Mouse (Mus musculus) left cerebral cortex, postnatal 10 days (tissue): Measurements from ENCODE around the gene Slc10a6. TPM values are rescaled to one million over a fixed set of nuclear protein-coding genes. Genes with fewer than 3 reads are reported as not detected.

Source experiments
- DNase-seq, 2 experiments: peaks; one replicate each; pipeline ENCODE4 v3.0.0; 2021 to 2022; ENCODE audit warnings: low spot score in 2 of 2, mixed read lengths in 1 of 2; ENCODE audit errors: extremely low spot score in 1 of 2
- intact Hi-C: fragments of 180-260 bp; cut with DNase I; formaldehyde crosslinking; loops from one replicate; pipeline ENCODE4 v1.15.1; 2025
- total RNA-seq, 2 experiments: library from RNA; stranded (reverse); gene quantifications; 2 replicates each; pipeline ENCODE4 v1.2.3; 2021

The Slc10a6 gene
- total RNA-seq, 2 experiments from 2014 or later = 0.15 TPM; not detected in 1

DNA sequence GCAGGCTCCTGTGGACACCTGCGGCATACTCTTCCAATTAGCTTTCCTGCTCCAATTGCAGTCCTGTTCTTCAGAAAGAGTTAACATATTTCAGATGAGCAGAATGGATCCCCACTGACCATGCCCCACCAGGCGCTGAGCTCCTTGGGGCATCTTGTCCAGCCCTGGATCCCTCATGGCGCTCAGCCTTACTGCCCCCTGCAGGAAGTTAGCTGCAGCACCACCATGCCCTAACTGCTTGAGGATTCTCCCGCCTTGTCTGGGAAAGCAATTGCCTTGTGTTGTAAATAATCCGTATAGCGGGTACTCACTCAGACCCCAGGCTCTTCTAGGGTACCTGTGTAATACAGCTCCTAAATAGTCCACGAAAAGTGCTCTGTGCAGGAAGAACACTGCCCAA, 42.0 kb downstream of the Slc10a6 start:
- intact Hi-C loops = no loop called here
- no peak for DNase-seq

DNA sequence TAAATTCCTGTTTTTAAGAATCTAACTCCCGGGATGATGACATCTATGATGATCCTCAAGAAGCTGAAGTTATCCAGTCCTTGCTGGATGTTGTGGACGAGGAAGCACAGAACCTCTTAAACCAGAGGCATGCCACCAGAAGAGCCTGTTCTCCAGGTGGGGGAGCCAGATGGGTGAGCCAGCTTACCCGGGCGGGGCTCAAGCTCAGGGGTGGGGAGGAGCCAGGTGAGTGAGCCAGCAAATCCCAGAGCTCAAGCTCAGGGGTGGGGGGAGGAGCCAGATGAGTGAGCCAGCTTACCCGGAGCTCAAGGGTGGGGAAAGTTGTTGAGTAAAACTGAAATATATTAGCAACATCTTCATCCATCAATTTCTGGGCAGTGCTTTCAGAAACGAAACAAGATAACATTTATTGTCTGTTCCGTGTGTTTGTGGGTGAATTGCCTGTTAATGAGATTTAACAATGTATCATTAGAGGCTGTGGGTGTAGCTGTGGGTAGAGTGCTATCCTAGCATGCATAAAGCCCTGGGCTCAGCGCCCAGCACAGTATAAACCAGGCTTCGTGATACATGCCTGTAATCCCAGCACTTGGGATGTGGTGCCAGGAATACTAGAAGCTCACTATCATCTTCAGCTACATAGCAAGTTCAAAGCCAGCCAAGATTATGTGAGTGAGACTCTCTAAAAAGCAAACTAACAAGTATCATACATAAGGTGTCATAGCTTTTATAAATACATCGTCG, 49.4 kb downstream of the Slc10a6 start:
- intact Hi-C loops = no loop called here
- DNase-seq = no peak

DNA sequence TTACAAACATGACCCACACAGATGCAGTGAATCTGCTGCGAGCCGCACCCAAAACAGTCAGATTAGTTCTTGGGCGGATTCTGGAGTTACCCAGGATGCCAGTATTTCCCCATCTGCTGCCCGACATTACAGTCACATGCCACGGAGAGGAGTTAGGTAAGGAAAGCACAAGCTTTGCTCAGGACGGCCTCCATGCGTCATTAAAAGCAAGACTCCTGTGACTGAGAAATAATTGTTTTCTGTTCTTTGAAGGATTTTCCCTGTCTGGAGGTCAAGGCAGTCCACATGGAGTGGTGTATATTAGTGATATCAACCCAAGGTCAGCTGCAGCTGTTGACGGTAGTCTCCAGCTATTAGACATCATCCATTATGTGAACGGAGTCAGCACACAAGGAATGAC, 59.8 kb downstream of the Slc10a6 start:
- intact Hi-C loops = no loop called here
- no peak for DNase-seq

DNA sequence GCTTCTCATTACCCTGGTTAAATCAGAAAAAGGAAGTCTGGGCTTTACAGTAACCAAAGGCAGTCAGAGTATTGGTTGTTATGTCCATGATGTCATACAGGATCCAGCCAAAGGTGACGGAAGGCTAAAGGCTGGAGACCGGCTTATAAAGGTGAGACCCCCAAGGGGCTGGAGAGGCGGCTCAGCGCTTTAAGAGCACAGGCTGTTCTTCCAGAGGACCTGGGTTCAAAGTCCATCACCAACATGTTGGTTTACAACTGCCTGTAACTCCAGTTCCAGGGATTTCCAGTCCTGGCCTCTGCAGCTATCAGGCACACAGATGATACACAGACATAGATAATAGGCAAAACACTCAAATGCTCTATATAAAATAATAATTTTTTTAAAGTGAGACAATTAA, 61.2 kb downstream of the Slc10a6 start:
- intact Hi-C loops = no loop called here
- DNase-seq = no peak

DNA sequence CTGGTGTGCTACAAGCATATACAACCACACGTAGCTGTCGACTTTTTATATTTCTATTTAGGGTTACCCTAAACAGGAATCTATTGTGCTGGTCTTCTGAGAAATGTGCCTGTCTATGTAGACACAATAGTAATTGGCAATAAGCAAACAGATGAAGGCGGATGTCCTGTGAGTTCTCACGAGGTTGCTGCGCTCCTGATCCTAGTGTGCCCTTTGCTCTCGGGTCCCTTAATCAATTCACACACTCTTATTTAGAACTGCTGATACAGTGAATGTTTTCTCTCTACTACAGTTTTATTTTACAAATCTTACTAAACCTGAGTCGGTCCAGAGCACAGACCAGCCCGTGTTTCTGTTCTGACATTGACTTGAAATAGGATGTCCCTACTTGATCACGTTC, 68.7 kb downstream of the Slc10a6 start:
- DNase-seq = no peak
- intact Hi-C loops = no loop called here

Other genes starting within 250 kb of the Slc10a6 start
- 1 to 10 TPM; 7.6 to 8.2 TPM for gene Ptpn13, start 204.2 kb downstream of the Slc10a6 start, total RNA-seq
- not detected for gene 1700016H13Rik, start 26.6 kb upstream of the Slc10a6 start, total RNA-seq
- gene Aff1, start 63.0 kb upstream of the Slc10a6 start, total RNA-seq = 1 to 10 TPM; 5.2 to 8.9 TPM